Mouse (Mus musculus) lung, adult 2 months (tissue): ENCODE measurements around the gene Slc16a11. TPM values are rescaled to one million over a fixed set of nuclear protein-coding genes. Genes with fewer than 3 reads are reported as not detected.

Experiments used
- DNase-seq: peaks from one replicate; pipeline ENCODE4 v3.0.0; 2022
- H3K4me1 ChIP-seq: fragments of 200-500 bp; 2 replicates; pipeline ENCODE4 v1.6.1; 2011; ENCODE audit warnings: low read length; ENCODE audit not compliant: control insufficient read depth, insufficient read depth
- H3K4me3 ChIP-seq: fragments of 200-500 bp; replicated peaks from 2 replicates; pipeline ENCODE3; 2011; ENCODE audit warnings: low read depth, mild to moderate bottlenecking, control low read depth, low read length; ENCODE audit errors: extremely low read depth
- CTCF ChIP-seq: fragments of 200-500 bp; IDR thresholded peaks from 2 replicates; pipeline ENCODE4 v1.5.1; 2011; ENCODE audit warnings: mild to moderate bottlenecking, low read length, control low read depth; ENCODE audit not compliant: insufficient read depth
- POLR2A ChIP-seq: fragments of 200-500 bp; IDR thresholded peaks from 2 replicates; pipeline ENCODE4 v1.6.1; 2011; ENCODE audit warnings: low read depth, mild to moderate bottlenecking, control low read depth, low read length, borderline replicate concordance; ENCODE audit errors: extremely low read depth
- WGBS: fragments of 180-500 bp; shearing (Covaris S2); methylation state at CpG from one replicate; pipeline ENCODE4 v1.1.7; 2018; 5-methylcytosine and 5-hydroxymethylcytosine counted together
- polyA plus RNA-seq: library from polyadenylated mRNA; depleted of rRNA; stranded (reverse); fragments of >200 nt; gene quantifications from 2 replicates; pipeline ENCODE4 v1.2.3, GENCODE M21; 2012

The Slc16a11 gene
- polyA plus RNA-seq, 1 experiment, result 239 TPM

DNA sequence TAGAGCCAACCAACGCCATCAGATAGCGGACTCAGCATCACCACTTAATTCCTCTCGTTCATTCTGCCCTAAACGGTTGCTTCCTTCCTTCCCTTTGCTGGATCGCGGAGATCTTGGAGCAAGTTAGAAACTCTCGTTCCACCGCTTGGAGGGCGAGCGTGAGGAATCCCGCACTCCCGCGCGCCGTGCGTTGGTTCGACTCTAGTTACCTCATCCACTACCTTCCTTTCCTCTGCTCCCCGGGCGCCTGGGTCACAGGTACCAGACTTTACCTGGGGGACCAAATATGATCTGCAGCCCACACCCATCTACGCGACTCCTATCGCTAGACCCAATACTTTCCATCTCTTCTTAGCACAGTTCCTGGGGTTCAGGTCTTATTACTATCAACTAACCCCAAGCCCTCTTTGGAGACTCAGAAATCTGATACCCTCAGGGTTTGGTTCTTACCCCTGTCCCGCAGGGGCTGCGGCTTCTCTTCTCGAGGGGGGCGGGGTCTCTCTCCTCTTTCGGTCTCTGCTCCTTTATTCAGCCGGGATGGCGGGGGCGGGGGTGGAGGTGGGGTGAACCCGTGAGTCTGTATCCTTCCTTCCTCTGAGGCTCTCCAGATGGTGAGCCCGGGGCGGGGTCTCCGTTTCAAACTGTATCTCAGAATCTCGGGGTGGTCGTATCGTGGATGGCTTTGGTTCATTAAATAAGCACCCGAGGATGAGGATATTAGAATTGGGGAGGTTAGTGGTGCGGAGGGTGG, 16.9 kb downstream of the Slc16a11 start, which contains the start of gene Bcl6b:
Bcl6b (minus strand) TSS at position 539 of the 751 bp plus-strand sequence.
- TF ChIP-seq POLR2A (no peak), CTCF (no peak)
- DNase-seq, result no peak
- peak within 1 kb of the TSS; percentile 73 for H3K4me3 ChIP-seq
- WGBS, result 1% methylated on average over 39 of the region's 39 CpGs
- H3K4me1 ChIP-seq, result peaks cover 9% of the 10 kb centered on the region

DNA sequence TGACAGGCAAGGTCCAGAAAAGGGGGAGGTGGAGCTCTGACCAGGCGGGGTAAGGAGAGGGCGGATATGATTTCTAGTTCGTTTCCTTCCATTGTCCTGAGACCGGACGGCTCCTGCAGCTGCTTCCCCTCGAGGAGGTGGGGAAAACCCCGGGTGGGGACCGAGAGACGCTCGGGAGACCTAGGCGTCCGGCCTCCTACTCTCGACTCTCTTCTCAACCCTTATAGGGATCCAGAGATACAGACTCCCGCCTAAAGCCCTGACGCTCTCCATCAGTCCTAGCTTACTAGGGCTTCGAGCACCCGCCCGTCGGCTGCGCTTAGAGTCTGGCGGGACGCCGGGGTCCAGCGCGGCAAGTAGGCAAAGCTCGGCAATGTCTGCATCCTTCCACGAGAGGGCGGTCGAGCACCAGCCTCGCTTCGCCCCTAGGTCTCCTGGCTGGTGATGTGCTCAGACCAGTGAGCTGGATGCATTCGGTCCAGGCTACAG, 17.7 kb downstream of the Slc16a11 start:
- DNase-seq, result peak; percentile 87
- WGBS, result under 1% methylated on average over 32 of the region's 32 CpGs
- TF ChIP-seq CTCF (peak; percentile 92), POLR2A (peak; percentile 49; the same call in 1 of the 2 replicates)
- Histone ChIP-seq H3K4me3 (peak overlapping the region; percentile 73), H3K4me1 (peaks cover 9% of the 10 kb centered on the region)

- H3K4me1 ChIP-seq, result peaks cover 8% of the 10 kb centered on the region
- 17% methylated on average over 9 of the region's 10 CpGs for whole genome bisulfite sequencing
- DNase-seq, result peak; percentile 57
- TF ChIP-seq POLR2A (0 out of 2 replicates have a peak, but pooled peaks have one; percentile 2), CTCF (no peak)
- H3K4me3 ChIP-seq, result peak overlapping the region; percentile 83
These were observed 20.0 kb downstream of the Slc16a11 start for GRCm38 (mm10) chr11:70232546-70232945.

GRCm38 (mm10) chr11:70233016-70233415, 20.5 kb downstream of the Slc16a11 start:
- 35% methylated on average over 8 of the region's 8 CpGs for WGBS

GRCm38 (mm10) chr11:70234037-70234436, 21.5 kb downstream of the Slc16a11 start:
- Histone ChIP-seq H3K4me3 (peak overlapping the region; percentile 49), H3K4me1 (peaks cover 10% of the 10 kb centered on the region)
- peak; percentile 22 for DNase-seq
- 50% methylated on average over 5 of the region's 5 CpGs for WGBS
- TF ChIP-seq POLR2A, result peak; percentile 55; the same call in 1 of the 2 replicates
- no peak for TF ChIP-seq CTCF

More at GRCm38 (mm10) chr11:70233016-70233415, 20.5 kb downstream of the Slc16a11 start:
- peaks cover 8% of the 10 kb centered on the region for H3K4me1 ChIP-seq
- DNase-seq, result peak; percentile 27
- H3K4me3 ChIP-seq, result peak overlapping the region; percentile 83
- TF ChIP-seq POLR2A (0 out of 2 replicates have a peak, but pooled peaks have one; percentile 12), CTCF (no peak)

DNA sequence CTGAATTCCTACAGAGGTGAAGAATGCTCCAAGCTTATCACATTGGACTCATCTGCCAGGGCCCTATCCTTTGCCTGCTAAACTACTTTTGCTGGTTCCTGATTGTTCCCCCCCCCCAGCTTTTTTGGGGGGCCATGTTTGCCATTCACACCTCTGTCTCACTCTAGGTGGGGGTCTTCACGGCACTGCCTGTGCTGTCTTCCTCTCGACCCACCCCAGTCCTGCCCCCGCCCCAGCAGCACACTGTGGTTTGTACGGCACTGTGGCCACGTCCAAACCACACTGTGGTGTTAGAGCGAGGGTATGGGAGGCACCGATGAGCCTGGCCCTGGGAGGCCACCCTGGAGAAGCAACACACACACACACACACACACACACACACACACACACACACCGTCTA, 21.9 kb downstream of the Slc16a11 start:
- peaks cover 10% of the 10 kb centered on the region for H3K4me1 ChIP-seq
- H3K4me3 ChIP-seq, result no peak overlapping the region
- TF ChIP-seq POLR2A, result no peak
- no peak for TF ChIP-seq CTCF
- 74% methylated on average over 8 of the region's 8 CpGs for WGBS
- DNase-seq, result no peak

GRCm38 (mm10) chr11:70235254-70235900, 22.8 kb downstream of the Slc16a11 start:
- H3K4me3 ChIP-seq, result no peak overlapping the region
- 85% methylated on average over 12 of the region's 12 CpGs for WGBS
- DNase-seq, result no peak
- no peak for TF ChIP-seq CTCF
- TF ChIP-seq POLR2A, result no peak
- H3K4me1 ChIP-seq, result peaks cover 10% of the 10 kb centered on the region

DNA sequence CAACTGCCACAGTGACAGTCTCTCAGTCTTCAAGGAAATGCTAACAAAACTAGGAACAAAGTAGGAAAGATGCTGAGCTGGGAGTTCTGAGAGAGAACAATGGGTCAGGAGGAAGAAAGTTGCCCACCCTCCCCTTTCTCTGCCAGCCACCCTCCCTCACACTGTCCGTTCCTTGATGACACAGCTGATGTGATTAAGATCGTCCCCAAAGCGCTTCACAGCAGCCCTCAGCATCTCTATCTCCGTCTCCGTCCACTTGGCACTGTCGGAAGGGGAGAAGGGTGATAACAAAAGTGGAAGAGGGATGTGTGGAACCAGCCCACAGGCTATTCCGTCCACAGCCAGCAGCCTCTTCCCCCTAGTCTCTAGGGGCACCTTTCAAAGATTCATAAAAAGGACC, 24.2 kb downstream of the Slc16a11 start:
- TF ChIP-seq POLR2A (no peak), CTCF (no peak)
- DNase-seq, result no peak

DNA sequence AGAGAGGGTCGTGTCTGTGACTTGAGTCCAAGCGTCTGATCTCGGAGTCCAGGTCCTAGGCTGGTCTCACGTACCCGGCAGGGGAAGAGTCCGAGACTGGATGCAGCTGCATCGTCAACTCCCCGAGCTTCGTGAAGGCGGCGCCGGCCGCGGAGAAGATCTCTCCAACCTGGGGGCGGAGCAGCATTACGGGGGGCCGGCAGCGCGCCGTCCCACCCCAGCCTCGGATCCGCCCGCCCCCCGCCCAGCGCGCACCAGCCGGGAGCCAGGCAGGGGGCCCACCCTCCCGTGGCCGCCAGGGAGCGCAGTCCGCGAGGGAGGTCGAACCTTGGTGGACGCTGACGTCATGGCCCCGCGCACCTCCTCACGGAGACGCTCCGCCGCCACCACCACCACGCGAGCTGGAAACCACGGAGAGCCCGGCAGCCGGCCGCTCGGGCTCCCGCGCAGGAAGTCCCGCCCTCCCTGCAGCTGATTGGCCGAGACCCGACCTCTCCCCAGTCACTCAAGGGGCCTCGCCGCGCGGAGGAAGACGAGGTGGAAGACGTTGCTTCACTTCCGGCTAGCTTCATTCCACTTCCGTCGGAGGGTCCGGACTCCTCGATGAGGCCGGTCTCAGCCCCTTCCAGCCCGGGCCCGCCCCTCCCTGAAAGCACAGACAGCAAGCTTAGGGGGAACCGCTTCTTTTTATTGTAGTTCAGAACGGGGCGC, 25.1 kb downstream of the Slc16a11 start, which contains the start of gene 0610010K14Rik:
0610010K14Rik (minus strand) TSS at position 458 of the 711 bp plus-strand sequence.
- under 1% methylated on average over 70 of the region's 70 CpGs for WGBS
- H3K4me3 ChIP-seq, result peak within 1 kb of the TSS; percentile 97
- peak; percentile 92 for TF ChIP-seq POLR2A
- no peak for TF ChIP-seq CTCF
- H3K4me1 ChIP-seq, result peaks cover 10% of the 10 kb centered on the region
- peak; percentile 99 for DNase-seq

More for the DNA sequence above, 24.2 kb downstream of the Slc16a11 start:
- H3K4me1 ChIP-seq, result peaks cover 10% of the 10 kb centered on the region
- H3K4me3 ChIP-seq, result peak overlapping the region; percentile 4
- 15% methylated on average over 7 of the region's 7 CpGs for WGBS
